Comparison of ENCODE assay signal across 20 mouse cellular contexts in the genomic region with DNA sequence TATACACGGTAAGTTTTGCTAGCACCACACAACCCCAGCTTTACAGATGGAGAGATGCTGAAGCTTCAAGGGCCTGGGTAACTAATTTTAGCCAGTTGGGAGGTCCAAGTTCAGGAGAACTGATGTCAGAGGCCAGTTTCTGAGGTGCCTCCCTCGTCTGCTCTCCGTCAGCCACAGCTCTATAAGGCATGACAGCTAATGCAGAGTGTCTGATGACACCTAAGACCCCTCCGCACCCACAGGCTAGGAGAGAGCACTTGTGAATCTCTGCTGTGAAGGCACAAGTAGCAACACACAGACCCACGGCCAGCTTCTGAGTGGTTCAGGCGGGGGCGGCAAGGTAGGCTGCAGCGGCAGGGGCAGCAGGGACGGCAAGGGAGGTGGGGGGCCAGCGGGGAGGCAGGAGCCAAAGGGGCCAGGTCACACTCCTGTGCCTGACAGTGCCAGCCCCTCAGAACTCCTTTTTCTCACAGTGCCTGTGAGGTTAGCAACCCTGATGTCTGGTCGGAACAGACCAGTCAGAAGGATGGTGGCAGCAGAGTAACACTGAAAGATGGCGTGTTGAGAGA.
DNase-seq lines count a peak whose midpoint lies in the region; ATAC-seq and TF ChIP-seq lines count a peak whose summit lies in the region.
"Had no signal": no experiment of that assay in that cellular context is flagged by ENCODE, and none has a peak within 500 bp of the region (broad histone marks: within the 10 kb centered on the region; RNA-seq: fewer than 3 reads in every experiment).

No protein-coding gene starts in this region.

- H3K4me1 ChIP-seq in heart, embryonic 14.5 days (ENCODE audit: control insufficient read depth in 2 of 2, insufficient read depth in 2 of 2, low read length in 2 of 2) = peaks cover 31 to 33% of the 10 kb centered on the region in 2 experiments
- peaks cover 10% of the 10 kb centered on the region; the same call in 1 of the 2 replicates for H3K4me1 ChIP-seq in heart, postnatal 0 days (ENCODE audit: control insufficient read depth, insufficient read depth)
- H3K4me1 ChIP-seq: forebrain, embryonic 15.5 days; stomach, embryonic 15.5 days had no signal

- H3K27me3 ChIP-seq in heart, embryonic 14.5 days (ENCODE audit: control insufficient read depth, insufficient read depth, low read length) = no peaks in the 10 kb centered on the region
- H3K27me3 ChIP-seq in heart, postnatal 0 days (ENCODE audit: control insufficient read depth, insufficient read depth, low read length) = no peaks in the 10 kb centered on the region
- H3K27me3 ChIP-seq: embryonic facial prominence, embryonic 13.5 days; forebrain, embryonic 15.5 days; hindbrain, embryonic 13.5 days; stomach, embryonic 15.5 days had no signal

- H3K36me3 ChIP-seq in heart, embryonic 14.5 days (ENCODE audit: control insufficient read depth, insufficient read depth, low read length) = no peaks in the 10 kb centered on the region
- no peaks in the 10 kb centered on the region for H3K36me3 ChIP-seq in heart, postnatal 0 days (replicated peaks; ENCODE audit: control insufficient read depth, insufficient read depth, low read length)
- H3K36me3 ChIP-seq: embryonic facial prominence, embryonic 13.5 days; forebrain, embryonic 15.5 days; hindbrain, embryonic 13.5 days; stomach, embryonic 15.5 days had no signal

- peak; percentile 23 for TF ChIP-seq CTCF in layer of hippocampus, adult 2 months (conservative IDR thresholded peaks at IDR 0.05)
- peak; percentile 28 for TF ChIP-seq CTCF in heart, postnatal 0 days (IDR thresholded peaks at IDR 0.05; ENCODE audit: low read depth)

- H3K4me2 ChIP-seq in heart, embryonic 14.5 days (ENCODE audit: low read length) = peak overlapping the region; percentile 51
- H3K4me2 ChIP-seq in heart, postnatal 0 days (ENCODE audit: low read depth, low read length) = peak overlapping the region; percentile 50
- H3K4me2 ChIP-seq: embryonic facial prominence, embryonic 13.5 days; forebrain, embryonic 15.5 days; hindbrain, embryonic 13.5 days; liver, embryonic 11.5 days; stomach, embryonic 15.5 days had no signal

- peak overlapping the region; percentile 87 to 93 for H3K27ac ChIP-seq in heart, embryonic 14.5 days (replicated peaks in 1 of 2; ENCODE audit: control insufficient read depth in 1 of 2, insufficient read depth in 1 of 2, low read depth in 2 of 2, low read length in 2 of 2)
- H3K27ac ChIP-seq in layer of hippocampus, adult 2 months = no peak overlapping the region
- peak overlapping the region; percentile 90 for H3K27ac ChIP-seq in heart, postnatal 0 days (ENCODE audit: low read depth)
- H3K27ac ChIP-seq: embryonic facial prominence, embryonic 13.5 days; forebrain, embryonic 15.5 days; hindbrain, embryonic 13.5 days; stomach, embryonic 15.5 days had no signal

- TF ChIP-seq EP300 in heart, postnatal 0 days (IDR thresholded peaks at IDR 0.05; ENCODE audit: low read depth) = peak; percentile 55; the same call in 1 of the 2 replicates

- peak overlapping the region; percentile 52; the same call in 1 of the 2 replicates for H3K9ac ChIP-seq in heart, embryonic 14.5 days (ENCODE audit: low read length)
- H3K9ac ChIP-seq in heart, postnatal 0 days (replicated peaks; ENCODE audit: low read depth, low read length) = peak overlapping the region; percentile 46; the same call in 1 of the 2 replicates
- H3K9ac ChIP-seq: embryonic facial prominence, embryonic 13.5 days; forebrain, embryonic 15.5 days; hindbrain, embryonic 13.5 days; stomach, embryonic 15.5 days had no signal

- peak overlapping the region; percentile 18 to 23; a peak in 3 of 4 replicates for H3K4me3 ChIP-seq in heart, embryonic 14.5 days (ENCODE audit: control insufficient read depth in 1 of 2, insufficient read depth in 1 of 2, low read depth in 1 of 2, low read length in 2 of 2)
- H3K4me3 ChIP-seq in layer of hippocampus, adult 2 months = no peak overlapping the region
- peak overlapping the region; percentile 14 for H3K4me3 ChIP-seq in heart, postnatal 0 days (ENCODE audit: low read depth, low read length)
- H3K4me3 ChIP-seq: embryonic facial prominence, embryonic 13.5 days; forebrain, embryonic 15.5 days; hindbrain, embryonic 13.5 days; stomach, embryonic 15.5 days had no signal

- no peaks in the 10 kb centered on the region for H3K9me3 ChIP-seq in heart, embryonic 14.5 days (ENCODE audit: control insufficient read depth, low read length)
- H3K9me3 ChIP-seq in heart, postnatal 0 days (replicated peaks; ENCODE audit: control insufficient read depth, low read length) = no peaks in the 10 kb centered on the region
- H3K9me3 ChIP-seq: embryonic facial prominence, embryonic 13.5 days; forebrain, embryonic 15.5 days; hindbrain, embryonic 13.5 days; stomach, embryonic 15.5 days had no signal

- peak; percentile 49 for DNase-seq in embryo, embryonic 10 days (ENCODE audit: low spot score)
- DNase-seq in embryo, embryonic 11 days = no peak
- no peak for DNase-seq in heart, postnatal 36 days
- DNase-seq in layer of hippocampus, adult 2 months (ENCODE audit: low spot score in 2 of 2) = no peak
- no peak for DNase-seq in layer of hippocampus, postnatal 14 days (ENCODE audit: low spot score in 2 of 2)
- DNase-seq in heart, postnatal 0 days (ENCODE audit: low spot score) = peak; percentile 70
- DNase-seq in cerebellum, postnatal 14 days = no peak
- DNase-seq: adrenal gland, adult 2 months; cerebellum, adult 2 months; gastrocnemius, postnatal 36 days; lung, postnatal 14 days; right cerebral cortex, postnatal 25 days; thymus, adult 2 months had no signal

- intact Hi-C loops in heart, postnatal 36 days (cut with DNase I) = loop anchor here (5.0 kb wide), 1 partner anchor 330 kb away; no protein-coding TSS in a partner anchor

- WGBS in heart, embryonic 14.5 days = 26% methylated on average over 12 of the region's 12 CpGs
- WGBS in heart, postnatal 0 days = 32% methylated on average over 12 of the region's 12 CpGs

- peak; percentile 79 for ATAC-seq in heart, embryonic 14.5 days (ENCODE audit: insufficient number of reproducible peaks, insufficient read depth, low FRiP score, low read depth)
- ATAC-seq in heart, postnatal 0 days (ENCODE audit: insufficient read depth, low read depth) = peak; percentile 90
- ATAC-seq: forebrain, embryonic 15.5 days; midbrain, embryonic 16.5 days had no signal

Comparison
In these comparisons a context has a peak if more than half of its experiments do, and no peak if none do; other contexts are left out.
1. DNase-seq: peak in embryo, embryonic 10 days (single experiment) and heart, postnatal 0 days (single experiment); none in embryo, embryonic 11 days (single experiment), heart, postnatal 36 days (0 of 2), layer of hippocampus, adult 2 months (0 of 2), layer of hippocampus, postnatal 14 days (0 of 2) and cerebellum, postnatal 14 days (0 of 2).